Mouse (Mus musculus) spleen, postnatal 0 days (tissue): ENCODE data around the gene Grid2. TPM values are rescaled to one million over a fixed set of nuclear protein-coding genes. Genes with fewer than 3 reads are reported as not detected.

Experiments
- polyA plus RNA-seq: library from polyadenylated mRNA; unstranded; fragments of >200 nt; fragmentation: Nextera tagmentation; extraction: Ambion mirVana; gene quantifications from 2 replicates; pipeline ENCODE4 v1.2.1, GENCODE M21; 2015

Grid2 gene
- polyA plus RNA-seq = 1.3 and 1.4 TPM in 2 replicates

GRCm38 (mm10) chr6:63255826-63256555, at the start of gene Grid2:
Gene Grid2, plus strand, starts transcription at chr6:63255876.

GRCm38 (mm10) chr6:64728499-64729198, 1473.0 kb downstream of the Grid2 start, which contains the start of gene Atoh1:
Gene Atoh1, plus strand, starts transcription at chr6:64729125.

